Mouse (Mus musculus): ENCODE results near the gene Col6a1.

GRCm38 (mm10) chr10:76693446-76693845, 32.5 kb downstream of the Col6a1 start:
- TF ChIP-seq CTCF (IDR thresholded peaks at IDR 0.05; ENCODE audit: insufficient read depth, low read length) (no peak), POLR2A (IDR thresholded peaks at IDR 0.05; ENCODE audit: borderline replicate concordance, extremely low read depth, low read depth, low read length) (no peak)

Measured in lung, adult 2 months (tissue).